Mouse (Mus musculus): ENCODE measurements around the gene Plvap. TPM values are rescaled to one million over a fixed set of nuclear protein-coding genes. Genes with fewer than 3 reads are reported as not detected.

Plvap gene
- polyA plus RNA-seq, 1 experiment: 13.0 TPM

GRCm38 (mm10) chr8:71470913-71471255, 40.7 kb downstream of the Plvap start:
- TF ChIP-seq CTCF (IDR thresholded peaks at IDR 0.05; ENCODE audit: borderline replicate concordance, extremely low read depth, insufficient read depth, insufficient read length): no peak
- no peak for TF ChIP-seq POLR2A (IDR thresholded peaks at IDR 0.05; ENCODE audit: borderline replicate concordance, extremely low read depth, insufficient read depth, insufficient read length, poor library complexity, severe bottlenecking)
- no peak for DNase-seq (ENCODE audit: low read depth)

GRCm38 (mm10) chr8:71470146-71470912, 41.2 kb downstream of the Plvap start:
- no peak for DNase-seq (ENCODE audit: low read depth)

GRCm38 (mm10) chr8:71469411-71469810, 42.1 kb downstream of the Plvap start:
- peak; percentile 88 for DNase-seq (ENCODE audit: low read depth)
- TF ChIP-seq POLR2A (IDR thresholded peaks at IDR 0.05; ENCODE audit: borderline replicate concordance, extremely low read depth, insufficient read depth, insufficient read length, poor library complexity, severe bottlenecking) (0 out of 2 replicates have a peak, but pooled peaks have one; percentile 13), CTCF (IDR thresholded peaks at IDR 0.05; ENCODE audit: borderline replicate concordance, extremely low read depth, insufficient read depth, insufficient read length) (no peak)

More at GRCm38 (mm10) chr8:71470146-71470912, 41.2 kb downstream of the Plvap start:
- no peak for TF ChIP-seq CTCF (IDR thresholded peaks at IDR 0.05; ENCODE audit: borderline replicate concordance, extremely low read depth, insufficient read depth, insufficient read length)
- no peak for TF ChIP-seq POLR2A (IDR thresholded peaks at IDR 0.05; ENCODE audit: borderline replicate concordance, extremely low read depth, insufficient read depth, insufficient read length, poor library complexity, severe bottlenecking)

GRCm38 (mm10) chr8:71468916-71469315, 42.6 kb downstream of the Plvap start, which contains the start of gene Dda1:
Gene Dda1, plus strand, starts transcription at chr8:71469199.
- DNase-seq (ENCODE audit: low read depth): peak; percentile 100
- TF ChIP-seq POLR2A (IDR thresholded peaks at IDR 0.05; ENCODE audit: borderline replicate concordance, extremely low read depth, insufficient read depth, insufficient read length, poor library complexity, severe bottlenecking) (peak; percentile 77), CTCF (IDR thresholded peaks at IDR 0.05; ENCODE audit: borderline replicate concordance, extremely low read depth, insufficient read depth, insufficient read length) (no peak)

- TF ChIP-seq POLR2A (IDR thresholded peaks at IDR 0.05; ENCODE audit: borderline replicate concordance, extremely low read depth, insufficient read depth, insufficient read length, poor library complexity, severe bottlenecking) (no peak), CTCF (IDR thresholded peaks at IDR 0.05; ENCODE audit: borderline replicate concordance, extremely low read depth, insufficient read depth, insufficient read length) (no peak)
- DNase-seq (ENCODE audit: low read depth): no peak
Measured at GRCm38 (mm10) chr8:71468001-71468400, 43.6 kb downstream of the Plvap start.

- no peak for DNase-seq (ENCODE audit: low read depth)
- TF ChIP-seq CTCF (IDR thresholded peaks at IDR 0.05; ENCODE audit: borderline replicate concordance, extremely low read depth, insufficient read depth, insufficient read length): no peak
- no peak for TF ChIP-seq POLR2A (IDR thresholded peaks at IDR 0.05; ENCODE audit: borderline replicate concordance, extremely low read depth, insufficient read depth, insufficient read length, poor library complexity, severe bottlenecking)
Measured at GRCm38 (mm10) chr8:71467201-71467600, 44.4 kb downstream of the Plvap start.

DNA sequence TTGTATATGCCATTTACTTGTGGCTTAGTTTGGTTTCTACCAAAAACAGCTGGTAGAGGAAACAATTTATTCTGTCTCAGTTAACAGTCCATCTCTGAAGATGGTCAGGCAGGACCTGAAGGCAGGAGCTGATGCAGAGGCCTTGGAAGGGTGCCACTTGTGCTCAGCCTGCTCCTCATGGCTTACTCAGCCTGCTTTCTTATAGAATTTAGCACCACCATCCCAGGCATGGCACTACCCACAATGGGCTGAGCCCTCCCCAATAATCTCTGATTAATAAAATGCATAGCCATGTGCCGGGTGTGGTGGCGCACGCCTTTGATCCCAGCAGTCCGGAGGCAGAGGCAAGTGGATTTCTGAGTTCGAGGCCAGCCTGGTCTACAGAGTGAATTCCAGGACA, 45.4 kb downstream of the Plvap start:
- TF ChIP-seq POLR2A (IDR thresholded peaks at IDR 0.05; ENCODE audit: borderline replicate concordance, extremely low read depth, insufficient read depth, insufficient read length, poor library complexity, severe bottlenecking): no peak
- TF ChIP-seq CTCF (IDR thresholded peaks at IDR 0.05; ENCODE audit: borderline replicate concordance, extremely low read depth, insufficient read depth, insufficient read length): no peak
- no peak for DNase-seq (ENCODE audit: low read depth)

DNA sequence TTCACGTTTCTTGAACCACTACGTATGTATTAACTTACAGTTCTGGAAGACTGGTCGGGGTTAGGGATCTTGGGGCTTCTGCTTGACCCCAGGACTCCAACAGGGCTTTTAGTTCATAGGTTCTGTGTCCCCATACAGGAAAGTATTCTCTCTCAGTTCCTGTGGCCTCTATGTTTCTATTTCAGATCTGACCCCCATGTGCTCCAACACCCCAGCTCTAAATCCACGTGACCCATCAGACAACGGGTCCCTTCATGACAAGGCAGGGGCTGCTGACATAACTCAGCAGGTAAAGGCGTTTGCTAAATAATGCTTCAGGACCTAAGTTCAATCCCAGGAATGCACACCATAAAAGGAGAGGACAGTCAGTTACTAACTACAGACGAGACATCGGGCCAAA, 45.8 kb downstream of the Plvap start:
- TF ChIP-seq POLR2A (IDR thresholded peaks at IDR 0.05; ENCODE audit: borderline replicate concordance, extremely low read depth, insufficient read depth, insufficient read length, poor library complexity, severe bottlenecking) (no peak), CTCF (IDR thresholded peaks at IDR 0.05; ENCODE audit: borderline replicate concordance, extremely low read depth, insufficient read depth, insufficient read length) (no peak)
- no peak for DNase-seq (ENCODE audit: low read depth)

- TF ChIP-seq CTCF (IDR thresholded peaks at IDR 0.05; ENCODE audit: borderline replicate concordance, extremely low read depth, insufficient read depth, insufficient read length) (peak; percentile 90), POLR2A (IDR thresholded peaks at IDR 0.05; ENCODE audit: borderline replicate concordance, extremely low read depth, insufficient read depth, insufficient read length, poor library complexity, severe bottlenecking) (peak; percentile 24; the same call in 1 of the 2 replicates)
- peak; percentile 100 for DNase-seq (ENCODE audit: low read depth)
Measured at GRCm38 (mm10) chr8:71464513-71465500, 46.7 kb downstream of the Plvap start, which contains the start of gene Mrpl34. Gene Mrpl34, plus strand, starts transcription at chr8:71464959.

DNA sequence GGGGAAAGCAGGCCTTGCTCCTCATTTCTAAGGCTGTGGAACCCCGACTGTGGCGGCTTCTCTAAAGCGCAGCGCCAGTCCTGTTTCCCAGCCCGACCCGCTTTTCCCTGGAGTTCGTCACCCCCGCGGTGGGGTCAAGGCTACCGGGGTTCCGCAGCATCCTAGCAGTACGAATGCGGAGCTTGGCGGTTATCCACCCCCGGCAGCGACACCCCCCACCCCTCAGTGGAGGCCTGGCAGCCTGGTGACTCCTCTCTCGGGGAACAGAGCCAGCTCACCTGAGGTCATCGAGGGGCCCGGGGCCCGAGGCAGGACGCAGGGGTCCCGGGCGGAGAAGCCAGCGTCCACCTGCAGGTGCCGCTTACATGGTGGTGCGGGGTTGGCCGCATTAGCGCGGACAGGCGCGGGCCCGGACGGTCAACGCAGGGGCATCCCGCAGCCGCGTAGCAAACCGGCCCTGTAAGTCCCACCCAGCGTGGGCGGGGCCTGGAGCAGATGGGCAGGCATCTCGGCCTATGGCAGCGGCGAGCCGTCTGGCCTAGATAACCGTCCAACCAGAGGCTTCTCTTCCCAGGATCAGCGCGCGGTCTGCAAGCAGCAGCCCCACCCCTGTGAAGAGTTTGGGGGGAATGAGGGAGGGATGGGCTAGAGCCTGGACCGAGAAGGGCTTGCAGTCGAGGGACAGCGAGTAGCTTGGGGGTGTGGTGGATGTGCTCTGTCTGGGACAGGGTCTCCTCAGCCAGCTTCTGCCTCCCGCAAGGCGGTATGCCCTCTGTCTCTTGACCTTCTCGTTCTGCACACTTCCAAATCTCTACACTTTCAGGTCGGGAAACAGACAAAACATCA, 48.1 kb downstream of the Plvap start, which contains the start of gene Abhd8:
Abhd8 (minus strand) TSS at position 468 of the 846 bp plus-strand sequence.
- peak; percentile 99 for DNase-seq (ENCODE audit: low read depth)
- TF ChIP-seq CTCF (IDR thresholded peaks at IDR 0.05; ENCODE audit: borderline replicate concordance, extremely low read depth, insufficient read depth, insufficient read length) (no peak), POLR2A (IDR thresholded peaks at IDR 0.05; ENCODE audit: borderline replicate concordance, extremely low read depth, insufficient read depth, insufficient read length, poor library complexity, severe bottlenecking) (peak; percentile 67; the same call in 1 of the 2 replicates)
